Mouse (Mus musculus): Measurements from ENCODE around the gene Gm45234. TPM values are rescaled to one million over a fixed set of nuclear protein-coding genes. Genes with fewer than 3 reads are reported as not detected.

The Gm45234 gene
- total and polyA plus RNA-seq, 3 experiments, result not detected

DNA sequence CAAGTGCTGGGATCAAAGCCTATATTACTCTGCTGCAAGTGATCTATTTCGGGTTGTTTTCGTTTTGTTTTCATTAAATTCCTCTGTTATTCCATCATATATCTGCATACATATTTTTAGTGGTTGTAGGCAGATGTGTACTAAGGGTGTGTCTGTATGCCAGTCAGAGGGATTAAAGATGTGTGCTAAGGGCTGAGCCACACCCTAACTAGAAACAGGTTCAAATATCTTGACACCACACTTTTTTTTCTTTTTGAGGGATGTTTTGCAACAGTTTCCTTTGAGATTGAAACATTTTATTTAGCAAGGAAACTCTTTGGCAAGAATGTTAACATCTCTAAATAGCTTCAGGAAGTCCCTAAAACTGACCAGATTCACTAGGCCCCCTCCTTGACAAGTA, 40.4 kb upstream of the Gm45234 start:
- no peak overlapping the region for H3K4me2 ChIP-seq (ENCODE audit: insufficient read depth, low read depth, poor library complexity, severe bottlenecking)
- in situ Hi-C loops (cut with MboI; ENCODE audit: low pct_ligation_motif_present, low pct_unique_long_range_greater_than_20kb, low sequenced_read_pairs), result no loop called here

DNA sequence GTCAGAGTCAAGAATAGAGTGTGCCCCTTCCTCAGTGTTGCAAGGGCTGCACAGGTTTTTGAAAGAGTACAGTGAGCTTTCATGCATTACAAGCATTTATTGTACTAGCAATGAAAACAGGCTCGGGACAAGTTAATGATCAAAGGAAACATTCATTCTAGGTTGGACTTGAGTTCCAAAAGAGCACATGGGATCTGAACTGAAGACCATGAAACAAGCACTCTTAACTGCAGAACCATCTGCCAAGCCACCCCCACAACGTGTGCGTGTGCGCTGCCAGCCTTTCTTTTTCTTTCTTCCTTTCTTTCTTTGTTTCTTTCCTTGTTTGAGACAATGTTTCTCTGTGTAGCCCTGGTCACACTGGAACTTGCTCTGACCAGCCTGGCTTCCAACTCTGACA, 40.0 kb upstream of the Gm45234 start:
- no peak overlapping the region for H3K4me2 ChIP-seq (ENCODE audit: insufficient read depth, low read depth, poor library complexity, severe bottlenecking)
- no peaks in the 10 kb centered on the region for H3K27me3 ChIP-seq (replicated peaks)
- TF ChIP-seq ZC3H11A (IDR thresholded peaks at IDR 0.05; ENCODE audit: low read depth, low read length) (no peak), MAX (IDR thresholded peaks at IDR 0.05; ENCODE audit: low read length) (no peak), ELF1 (IDR thresholded peaks at IDR 0.05; ENCODE audit: low read depth, low read length) (no peak), PAX5 (IDR thresholded peaks at IDR 0.05; ENCODE audit: low read length) (no peak), USF2 (conservative IDR thresholded peaks at IDR 0.05; ENCODE audit: low read depth, low read length) (no peak), CHD1 (IDR thresholded peaks at IDR 0.05; ENCODE audit: low read depth, low read length) (no peak), CHD2 (IDR thresholded peaks at IDR 0.05; ENCODE audit: low read length) (no peak), HCFC1 (IDR thresholded peaks at IDR 0.05; ENCODE audit: low read depth, low read length) (no peak), JUN (IDR thresholded peaks at IDR 0.05; ENCODE audit: insufficient read depth, low read depth, low read length) (no peak), CTCF (conservative IDR thresholded peaks at IDR 0.05 in 1 of 2, IDR thresholded peaks at IDR 0.05 in 1 of 2; ENCODE audit: low read depth in 2 of 2, low read length in 2 of 2) (no peak), MEF2A (IDR thresholded peaks at IDR 0.05; ENCODE audit: borderline replicate concordance, low read depth, low read length) (no peak), NELFE (IDR thresholded peaks at IDR 0.05; ENCODE audit: low read depth, low read length) (no peak), GABPA (IDR thresholded peaks at IDR 0.05; ENCODE audit: insufficient replicate concordance, low read depth, low read length) (no peak), TCF12 (IDR thresholded peaks at IDR 0.05; ENCODE audit: low read depth, low read length) (no peak), POLR2AphosphoS2 (IDR thresholded peaks at IDR 0.05; ENCODE audit: low read depth, low read length) (no peak), EP300 (IDR thresholded peaks at IDR 0.05; ENCODE audit: low read length) (no peak), RCOR1 (conservative IDR thresholded peaks at IDR 0.05; ENCODE audit: low read depth, low read length) (no peak), POLR2A (IDR thresholded peaks at IDR 0.05; ENCODE audit: low read depth, low read length) (no peak), MYC (IDR thresholded peaks at IDR 0.05; ENCODE audit: low read depth, low read length) (no peak)
- H3K79me2 ChIP-seq (replicated peaks; ENCODE audit: control insufficient read depth, extremely low read depth, insufficient read depth, poor library complexity, severe bottlenecking), result no peaks in the 10 kb centered on the region
- H3K4me1 ChIP-seq (ENCODE audit: control insufficient read depth in 1 of 2, insufficient read depth in 2 of 2), result no peaks in the 10 kb centered on the region
- in situ Hi-C loops (cut with MboI; ENCODE audit: low pct_ligation_motif_present, low pct_unique_long_range_greater_than_20kb, low sequenced_read_pairs), result no loop called here
- DNase-seq (ENCODE audit: extremely low read depth), result no peak
- H3K36me3 ChIP-seq (replicated peaks in 1 of 2; ENCODE audit: control insufficient read depth in 1 of 2, insufficient read depth in 1 of 2, low read length in 1 of 2), result peaks cover 0 to 5% of the 10 kb centered on the region in 2 experiments
- H3K9ac ChIP-seq (ENCODE audit: insufficient read depth, low read depth), result no peak overlapping the region
- dilution Hi-C loops (cut with MboI; ENCODE audit: extremely low pct_ligation_motif_present, extremely low pct_unique_long_range_greater_than_20kb, low sequenced_read_pairs), result no loop called here
- H3K9me3 ChIP-seq (replicated peaks; ENCODE audit: low read length), result no peaks in the 10 kb centered on the region
- H3K27ac ChIP-seq (ENCODE audit: insufficient read depth, low read depth), result no peak overlapping the region
- no peak overlapping the region for H3K4me3 ChIP-seq (replicated peaks in 1 of 3; ENCODE audit: low read depth in 2 of 3, low read length in 2 of 3, poor library complexity in 1 of 3)

More for the DNA sequence above, 40.4 kb upstream of the Gm45234 start:
- no peak overlapping the region for H3K9ac ChIP-seq (ENCODE audit: insufficient read depth, low read depth)
- no peak overlapping the region for H3K27ac ChIP-seq (ENCODE audit: insufficient read depth, low read depth)
- H3K27me3 ChIP-seq (replicated peaks), result no peaks in the 10 kb centered on the region
- peaks cover 0 to 2% of the 10 kb centered on the region in 2 experiments for H3K36me3 ChIP-seq (replicated peaks in 1 of 2; ENCODE audit: control insufficient read depth in 1 of 2, insufficient read depth in 1 of 2, low read length in 1 of 2)
- dilution Hi-C loops (cut with MboI; ENCODE audit: extremely low pct_ligation_motif_present, extremely low pct_unique_long_range_greater_than_20kb, low sequenced_read_pairs), result no loop called here
- TF ChIP-seq IRF4 (IDR thresholded peaks at IDR 0.05; ENCODE audit: low read depth, low read length), result no peak
- TF ChIP-seq POLR2AphosphoS2 (IDR thresholded peaks at IDR 0.05; ENCODE audit: low read depth, low read length), result peak; percentile 76; the same call in 1 of the 2 replicates
- H3K79me2 ChIP-seq (replicated peaks; ENCODE audit: control insufficient read depth, extremely low read depth, insufficient read depth, poor library complexity, severe bottlenecking), result no peaks in the 10 kb centered on the region
- H3K4me3 ChIP-seq (replicated peaks in 1 of 3; ENCODE audit: low read depth in 2 of 3, low read length in 2 of 3, poor library complexity in 1 of 3), result no peak overlapping the region
- H3K9me3 ChIP-seq (replicated peaks; ENCODE audit: low read length), result no peaks in the 10 kb centered on the region
- DNase-seq (ENCODE audit: extremely low read depth), result no peak
- H3K4me1 ChIP-seq (ENCODE audit: control insufficient read depth in 1 of 2, insufficient read depth in 2 of 2), result no peaks in the 10 kb centered on the region

Data from CH12.LX (cell line).